Mouse (Mus musculus): ENCODE measurements around the gene Tmem234.
"Not testable (repeated sequence)": the region's sequence is repeated elsewhere in the genome, so short reads cannot be mapped to it uniquely, and the experiment has no call there.

The Tmem234 gene

DNA sequence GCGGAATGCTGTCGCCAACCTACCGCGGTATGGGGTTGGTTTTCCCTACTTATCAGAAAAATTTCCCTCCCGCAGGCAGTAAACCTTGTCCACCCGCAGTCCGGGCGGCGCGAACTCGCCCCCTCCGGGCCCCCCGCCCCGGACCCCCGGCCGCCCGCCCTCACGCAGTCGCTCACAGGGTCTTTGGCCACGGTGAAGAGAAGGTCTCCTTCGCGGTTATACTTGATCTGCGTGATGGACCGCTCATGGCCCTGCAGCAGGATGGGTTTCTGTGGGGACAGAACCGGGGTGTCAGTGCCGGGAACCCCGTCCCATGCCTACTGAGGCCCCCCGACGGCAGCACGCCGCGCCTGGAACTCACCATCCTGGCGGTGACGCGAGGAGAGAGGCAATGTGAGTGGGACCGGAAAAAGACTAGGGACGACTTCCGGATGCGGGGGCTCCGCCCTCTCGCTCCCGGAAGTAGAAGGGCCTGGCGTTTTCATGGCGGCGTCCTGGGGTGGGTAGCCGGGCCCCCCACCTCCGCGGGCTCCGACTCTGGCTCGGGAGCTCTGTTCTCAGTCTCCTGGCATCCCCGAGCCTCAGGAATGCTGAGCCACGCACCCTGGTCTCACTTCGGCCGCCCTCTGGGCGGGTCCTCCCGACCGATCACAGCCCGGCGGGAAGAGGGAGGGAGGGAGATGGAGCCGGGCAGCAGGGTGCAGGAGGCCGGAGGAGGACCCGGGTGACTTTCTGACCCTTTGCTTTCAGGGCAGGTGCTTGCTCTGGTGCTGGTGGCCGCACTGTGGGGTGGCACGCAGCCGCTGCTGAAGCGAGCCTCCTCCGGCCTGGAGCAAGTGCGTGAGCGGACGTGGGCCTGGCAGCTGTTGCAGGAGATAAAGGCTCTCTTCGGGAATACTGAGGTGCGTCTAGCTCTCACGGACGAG is at the start of gene Tmem234, which contains the start of gene Eif3i:
Gene Tmem234 (plus strand): TSS at position 436 of the 926 bp plus-strand sequence.
Gene Eif3i (minus strand): TSS at position 416 of the 926 bp plus-strand sequence.
- peak; percentile 80 to 82 for DNase-seq (ENCODE audit: low spot score in 2 of 2)

DNA sequence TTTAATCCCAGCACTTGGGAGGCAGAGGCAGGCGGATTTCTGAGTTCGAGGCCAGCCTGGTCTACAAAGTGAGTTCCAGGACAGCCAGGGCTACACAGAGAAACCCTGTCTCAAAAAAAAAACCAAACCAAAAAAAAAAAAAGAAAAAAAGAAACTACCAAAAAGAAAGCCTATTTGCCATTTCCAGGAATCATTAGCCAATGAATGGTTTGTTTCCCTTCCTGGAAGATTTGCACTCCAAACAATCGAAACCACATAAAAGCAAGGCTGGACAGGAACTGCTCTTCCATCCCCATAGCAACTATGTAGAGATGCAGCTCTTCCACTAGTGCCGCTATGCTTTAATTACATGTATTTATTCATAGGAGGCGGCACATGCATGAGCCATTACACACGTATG is 46.0 kb upstream of the Tmem234 start:
- DNase-seq (ENCODE audit: low spot score in 2 of 2): not testable (repeated sequence)

DNA sequence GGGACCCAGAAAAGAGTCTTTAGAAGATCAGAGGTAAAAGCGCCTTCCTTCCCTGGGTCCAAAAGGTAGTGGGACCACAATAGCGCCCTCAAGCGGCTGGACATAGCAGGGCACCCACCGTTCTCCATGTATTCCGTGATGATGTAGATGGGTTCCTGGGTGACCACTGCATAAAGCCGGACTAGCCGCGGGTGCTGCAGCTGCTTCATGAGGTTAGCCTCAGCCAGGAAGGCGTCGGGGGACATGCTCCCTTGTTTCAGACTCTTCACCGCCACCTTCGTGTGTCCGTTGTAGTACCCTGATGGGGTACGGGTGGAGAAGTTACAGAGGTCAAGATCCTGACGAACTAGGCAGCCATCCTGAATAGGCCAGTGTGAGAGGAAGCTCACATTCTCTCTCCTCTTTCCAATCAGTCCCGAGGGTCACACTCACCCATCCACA is 45.0 kb upstream of the Tmem234 start:
- DNase-seq (ENCODE audit: low spot score in 2 of 2): peak in 1 of 2 experiments; percentile 42

DNA sequence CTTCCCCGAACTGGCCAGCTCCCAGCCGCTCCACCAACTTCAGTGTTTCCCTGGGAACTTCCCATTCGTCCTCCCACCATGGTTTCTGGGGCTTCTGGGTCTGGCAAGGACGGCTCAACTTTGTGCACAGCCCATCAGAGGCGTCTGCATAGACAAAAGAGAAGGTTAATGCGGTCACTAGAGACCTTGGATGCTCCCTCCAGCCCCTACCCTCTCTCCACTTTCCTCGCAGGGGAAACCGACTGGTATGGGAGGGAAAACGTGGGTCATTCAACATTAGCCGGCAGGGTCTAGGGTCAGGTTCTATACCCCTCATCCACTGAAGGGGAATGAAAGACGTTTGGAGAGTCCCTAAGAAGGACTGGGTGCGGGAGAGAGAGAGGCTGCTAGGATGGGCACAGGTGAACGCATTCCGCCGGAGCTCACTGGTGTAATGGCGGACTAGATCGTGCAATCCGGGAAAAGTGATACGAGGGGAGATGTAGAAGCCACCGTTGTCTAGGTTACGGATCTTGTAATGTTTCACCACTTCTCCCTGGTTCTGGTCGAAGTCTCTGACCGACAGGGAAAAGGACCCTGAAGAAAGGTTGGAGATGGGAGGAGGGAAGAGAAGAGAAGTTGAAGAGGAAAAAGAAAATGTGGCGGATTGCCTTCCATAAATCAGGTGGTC is 44.5 kb upstream of the Tmem234 start:
- no peak for DNase-seq (ENCODE audit: low spot score in 2 of 2)

DNA sequence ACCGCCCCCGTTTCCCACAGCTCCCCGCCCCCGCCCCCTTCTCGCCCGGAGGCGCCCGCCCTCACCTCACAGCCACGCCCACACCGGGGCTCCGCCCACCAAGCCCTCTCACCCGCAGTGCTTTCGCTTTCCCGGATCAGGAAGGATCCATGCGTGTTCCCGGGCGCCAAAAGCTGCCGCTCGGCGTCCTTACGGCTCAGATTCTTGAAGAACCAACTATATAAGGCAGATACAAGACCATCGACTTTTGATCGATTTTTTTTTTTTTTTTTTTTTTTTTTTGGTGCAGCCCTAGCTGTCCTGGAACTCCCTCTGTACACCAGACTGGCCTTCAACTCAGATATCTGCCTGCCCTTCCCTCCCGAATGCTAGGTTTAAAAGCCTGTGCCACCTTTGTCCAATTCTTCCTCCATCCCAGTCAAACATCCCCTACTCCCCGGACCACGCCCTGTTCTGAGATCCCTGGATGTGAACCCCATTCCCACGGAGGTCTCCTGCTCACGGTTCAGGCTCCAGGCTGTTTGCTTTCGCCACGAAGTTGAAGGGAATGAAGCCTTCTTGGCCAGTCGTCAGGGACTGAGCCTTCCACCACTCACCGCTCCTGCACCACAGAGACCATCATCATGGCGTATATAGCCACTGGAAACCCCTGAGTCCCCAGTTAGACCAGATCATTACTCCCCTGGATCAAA is 43.8 kb upstream of the Tmem234 start:
- peak; percentile 54 to 72 for DNase-seq (ENCODE audit: low spot score in 2 of 2)

DNA sequence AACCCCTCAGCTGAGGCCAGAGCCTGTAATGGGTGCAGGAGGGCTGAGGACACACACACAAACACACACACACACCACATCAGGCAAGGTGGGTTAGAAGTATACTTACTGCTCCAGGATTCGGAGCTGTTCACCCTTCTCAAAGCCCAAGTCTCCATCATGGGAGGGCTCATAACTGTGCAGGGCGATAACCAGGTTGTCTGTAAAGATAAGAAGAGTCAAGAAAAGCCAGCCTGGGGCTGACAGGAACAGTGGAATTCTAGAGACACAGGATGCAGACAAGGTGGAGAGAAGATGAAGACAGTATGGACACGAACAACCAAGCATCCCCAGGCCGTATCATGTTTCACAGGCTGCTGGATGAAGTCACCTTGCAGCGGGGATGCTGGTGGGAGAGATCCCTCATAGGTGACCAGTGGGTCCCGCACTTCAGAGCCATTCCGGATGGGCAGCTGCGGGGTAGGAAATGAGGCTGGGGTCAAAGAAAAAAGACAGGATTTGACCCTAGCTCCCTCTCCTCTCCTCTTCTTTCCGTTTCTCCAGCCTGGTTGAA is 43.1 kb upstream of the Tmem234 start:
- DNase-seq (ENCODE audit: low spot score in 2 of 2): no peak

DNA sequence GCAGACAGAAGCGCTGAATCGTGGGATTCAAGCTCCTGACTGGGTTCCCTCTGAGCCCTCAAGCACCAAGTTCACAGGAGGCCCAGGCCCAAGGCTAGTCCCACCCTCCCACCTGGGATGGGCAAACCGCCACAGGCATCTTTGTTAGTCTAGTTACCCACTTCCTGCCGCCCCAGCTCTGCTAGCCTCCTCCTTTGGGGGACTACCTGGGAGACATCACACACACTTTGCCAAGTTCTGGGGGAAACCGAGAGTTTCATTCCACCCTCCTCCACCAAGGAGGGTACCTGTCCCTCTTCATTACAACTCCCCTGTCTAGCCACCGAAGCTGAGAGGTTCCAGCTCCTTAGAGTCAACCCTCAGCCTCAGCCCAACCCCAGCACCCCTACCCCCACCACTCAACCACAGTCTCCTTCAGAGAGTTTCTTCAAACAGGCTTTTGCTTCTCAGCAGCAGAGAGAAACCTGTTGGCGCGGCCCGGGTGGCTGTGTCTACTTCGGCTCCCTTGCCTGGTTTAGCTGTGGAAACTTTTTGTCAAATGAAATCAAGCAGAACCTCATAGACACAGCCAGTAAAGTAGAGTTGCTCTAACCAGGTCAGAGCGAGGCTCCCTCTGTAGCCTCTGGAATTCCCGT is 42.0 kb upstream of the Tmem234 start:
- no peak for DNase-seq (ENCODE audit: low spot score in 2 of 2)

DNA sequence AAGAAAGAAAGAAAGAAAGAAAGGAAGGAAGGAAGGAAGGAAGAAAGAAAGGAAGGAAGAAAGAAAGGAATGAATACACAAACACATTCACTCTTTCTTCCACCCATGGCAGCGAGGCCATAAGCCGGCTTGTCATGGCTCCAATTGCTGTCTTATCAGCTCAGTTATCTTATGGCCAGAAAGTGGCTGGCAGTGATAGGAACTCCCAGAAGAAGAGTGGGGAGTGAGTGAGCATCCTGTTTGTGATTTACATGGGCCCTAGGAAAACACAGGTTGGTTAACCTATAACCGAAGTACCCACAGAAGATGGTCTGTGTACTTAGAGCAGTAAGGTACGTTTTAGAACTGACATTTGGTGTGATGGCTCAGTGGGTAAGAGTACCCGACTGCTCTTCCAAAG is 39.3 kb upstream of the Tmem234 start:
- DNase-seq (ENCODE audit: low spot score in 2 of 2): no peak

DNA sequence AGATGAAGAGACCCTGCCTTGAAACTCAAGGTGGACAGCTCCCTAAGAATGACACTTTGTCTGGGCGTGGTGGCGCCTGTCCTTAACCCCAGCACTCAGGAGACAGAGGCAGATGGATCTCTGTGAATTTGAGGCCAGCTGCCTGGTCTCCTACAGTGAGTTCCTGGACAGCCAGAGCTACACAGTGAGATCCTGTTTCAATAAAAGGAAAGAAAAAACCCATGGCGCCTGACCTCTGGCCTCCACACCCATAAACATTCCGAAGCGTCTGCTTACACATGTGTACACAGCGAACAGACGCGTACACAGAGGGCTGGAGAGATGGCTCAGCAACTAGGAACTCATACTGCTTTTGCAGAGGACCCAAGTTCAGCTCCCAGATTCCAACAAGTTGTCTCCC is 36.8 kb upstream of the Tmem234 start:
- DNase-seq (ENCODE audit: low spot score in 2 of 2): no peak

DNA sequence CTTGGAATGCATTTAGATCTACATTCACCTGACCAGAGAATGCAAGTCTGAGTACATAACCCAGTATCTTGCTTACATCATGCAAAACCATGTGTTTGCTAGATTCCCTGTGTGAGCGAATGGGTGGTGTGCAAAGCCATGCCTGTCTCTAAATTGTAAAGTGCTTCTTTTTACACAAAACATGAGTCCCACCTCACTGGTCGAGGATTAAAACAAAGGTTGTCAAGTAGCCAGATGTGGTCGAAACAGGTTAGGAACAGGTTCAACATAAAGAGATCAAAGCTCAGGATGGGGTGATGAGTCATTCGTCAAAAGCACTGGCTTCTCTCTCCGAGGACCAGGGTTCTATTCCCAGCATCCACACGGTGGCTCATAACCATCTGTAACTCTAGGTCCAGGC is 35.3 kb upstream of the Tmem234 start:
- DNase-seq (ENCODE audit: low spot score in 2 of 2): no peak

DNA sequence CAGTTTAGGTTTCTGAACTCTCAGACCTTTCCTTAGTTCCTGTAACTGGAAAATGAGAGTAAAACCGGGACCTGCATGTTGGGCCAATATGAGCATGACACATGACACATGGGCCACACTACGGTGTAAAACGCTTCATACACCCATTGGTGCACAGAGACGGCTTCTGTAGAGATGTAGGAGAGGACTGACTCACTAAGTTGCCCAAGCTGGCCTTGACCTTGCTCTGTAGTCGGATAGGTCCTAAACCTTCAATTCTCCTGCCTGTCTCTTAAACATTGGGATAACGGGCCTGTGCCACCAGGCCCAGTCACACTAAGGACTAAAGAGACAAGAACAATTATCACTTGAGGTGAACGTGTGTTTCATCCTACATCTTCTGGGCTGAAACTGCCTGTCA is 32.1 kb upstream of the Tmem234 start:
- DNase-seq (ENCODE audit: low spot score in 2 of 2): no peak

DNA sequence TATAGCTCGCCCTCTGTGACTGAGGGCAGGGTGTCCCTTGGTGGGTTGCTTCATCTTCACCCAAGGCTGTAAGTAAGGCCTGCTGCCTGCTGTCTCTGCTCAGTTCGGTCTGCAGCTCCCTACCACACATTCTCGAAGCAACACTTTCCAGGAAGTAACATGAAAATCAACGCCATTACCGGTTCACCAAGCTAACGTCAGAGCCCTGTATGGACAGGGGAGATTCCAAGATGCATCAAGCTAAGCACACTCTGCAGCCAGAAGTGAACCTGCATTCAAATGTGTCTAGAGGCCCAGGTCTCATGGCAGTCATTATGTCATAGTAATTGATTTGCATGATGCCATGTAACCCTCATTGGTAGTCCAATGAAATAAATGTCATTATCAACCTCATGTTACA is 30.4 kb upstream of the Tmem234 start:
- no peak for DNase-seq (ENCODE audit: low spot score in 2 of 2)

DNA sequence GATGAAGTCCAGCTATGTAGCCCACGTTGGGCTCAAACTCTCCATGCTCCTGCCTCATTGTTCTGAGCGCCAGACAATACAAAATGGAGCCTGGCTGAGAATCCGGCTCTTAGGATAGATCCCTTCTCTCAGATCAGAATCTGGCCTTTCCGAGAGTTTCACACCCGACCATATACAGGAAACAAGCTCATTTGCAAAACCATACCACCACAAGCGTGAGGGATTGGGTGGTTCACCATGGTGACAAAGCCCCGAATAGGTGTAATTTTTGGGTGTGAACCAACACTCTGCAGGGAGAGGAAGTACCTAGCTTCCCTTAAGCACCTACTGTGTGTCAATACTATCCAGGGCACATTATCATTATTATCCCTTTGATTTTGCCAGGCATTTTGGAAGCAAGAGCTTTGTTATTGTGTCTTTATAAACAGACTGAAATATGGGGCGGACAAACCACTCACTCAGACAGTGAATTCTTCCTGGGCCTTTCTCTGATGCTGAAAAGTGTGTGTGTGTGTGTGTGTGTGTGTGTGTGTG is 28.9 kb upstream of the Tmem234 start:
- DNase-seq (ENCODE audit: low spot score in 2 of 2): no peak

DNA sequence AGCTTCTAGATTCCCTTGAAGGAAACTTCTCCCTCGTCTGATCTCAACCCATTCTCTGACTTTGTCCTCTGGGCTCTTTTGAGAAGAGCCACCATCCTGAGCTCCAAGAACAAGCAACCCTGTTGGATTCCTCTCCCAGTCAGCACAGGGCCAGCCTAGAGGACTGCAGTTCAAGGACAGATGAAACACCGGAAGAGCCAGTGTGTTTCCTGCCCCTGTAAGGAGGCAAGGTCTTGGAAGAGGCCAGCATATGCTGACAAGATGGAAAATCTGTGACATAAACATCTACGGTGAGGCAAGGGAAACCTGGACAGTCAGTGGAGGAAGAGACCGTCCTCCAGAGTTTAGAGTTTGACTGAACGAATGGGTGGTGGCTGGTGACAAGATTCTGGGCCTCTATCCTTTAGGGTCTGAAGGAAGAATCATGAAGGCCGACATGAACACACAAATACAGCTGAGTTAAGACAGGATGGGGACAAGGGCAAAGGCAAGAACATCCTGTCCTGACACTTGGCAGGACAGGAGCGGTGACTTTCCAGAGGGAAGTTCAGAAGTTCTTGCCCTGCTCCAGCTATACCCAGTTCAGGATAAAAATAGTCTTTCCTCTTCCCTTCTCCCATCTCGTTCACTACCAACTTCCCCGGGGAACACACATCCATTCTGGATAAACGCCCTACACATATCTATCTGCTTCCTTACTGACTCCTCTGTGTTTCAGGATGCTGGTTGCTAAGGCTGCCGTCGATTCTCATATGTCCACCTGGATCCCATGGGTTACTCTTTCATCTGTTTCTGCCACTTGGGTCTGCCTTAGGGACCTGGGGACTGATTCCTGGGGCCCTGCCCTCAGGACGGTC is 28.0 kb upstream of the Tmem234 start:
- no peak for DNase-seq (ENCODE audit: low spot score in 2 of 2)

DNA sequence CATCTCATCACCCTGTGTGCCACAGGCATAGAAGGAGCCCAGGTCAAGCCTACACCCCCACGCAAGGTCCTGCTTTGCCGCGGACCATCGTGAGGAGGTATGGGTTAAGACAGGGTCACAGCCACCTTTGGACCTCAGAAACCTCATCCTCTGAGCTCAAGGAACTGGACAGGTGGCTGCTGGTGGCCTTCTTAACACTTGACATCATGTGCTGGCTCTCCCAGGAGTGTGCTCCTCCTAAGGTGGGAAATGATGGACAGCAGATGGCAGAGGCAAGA is 27.4 kb upstream of the Tmem234 start:
- DNase-seq (ENCODE audit: low spot score in 2 of 2): no peak

DNA sequence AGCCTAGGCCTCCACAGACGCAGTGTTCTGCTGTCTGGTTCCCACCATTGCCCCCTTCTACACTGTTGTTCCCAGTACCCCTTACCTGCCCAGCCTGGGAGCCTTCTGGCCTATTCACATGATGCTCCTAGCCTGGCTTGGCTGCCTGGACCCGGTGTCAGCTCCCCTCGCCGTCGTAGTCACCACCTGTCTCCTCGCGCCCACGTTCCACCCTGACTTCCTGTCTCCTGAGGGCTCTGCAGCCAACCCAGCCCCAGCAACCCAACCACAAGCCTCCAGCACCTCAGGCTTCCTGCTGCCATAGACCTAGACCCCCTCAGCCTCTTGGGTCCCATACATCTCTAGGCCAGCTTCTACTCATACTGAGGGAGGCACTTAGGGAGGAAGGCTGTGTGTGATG is 27.0 kb upstream of the Tmem234 start, which contains the start of gene Lck:
Gene Lck (minus strand): TSS at position 212 of the 400 bp plus-strand sequence.
- no peak for DNase-seq (ENCODE audit: low spot score in 2 of 2)

DNA sequence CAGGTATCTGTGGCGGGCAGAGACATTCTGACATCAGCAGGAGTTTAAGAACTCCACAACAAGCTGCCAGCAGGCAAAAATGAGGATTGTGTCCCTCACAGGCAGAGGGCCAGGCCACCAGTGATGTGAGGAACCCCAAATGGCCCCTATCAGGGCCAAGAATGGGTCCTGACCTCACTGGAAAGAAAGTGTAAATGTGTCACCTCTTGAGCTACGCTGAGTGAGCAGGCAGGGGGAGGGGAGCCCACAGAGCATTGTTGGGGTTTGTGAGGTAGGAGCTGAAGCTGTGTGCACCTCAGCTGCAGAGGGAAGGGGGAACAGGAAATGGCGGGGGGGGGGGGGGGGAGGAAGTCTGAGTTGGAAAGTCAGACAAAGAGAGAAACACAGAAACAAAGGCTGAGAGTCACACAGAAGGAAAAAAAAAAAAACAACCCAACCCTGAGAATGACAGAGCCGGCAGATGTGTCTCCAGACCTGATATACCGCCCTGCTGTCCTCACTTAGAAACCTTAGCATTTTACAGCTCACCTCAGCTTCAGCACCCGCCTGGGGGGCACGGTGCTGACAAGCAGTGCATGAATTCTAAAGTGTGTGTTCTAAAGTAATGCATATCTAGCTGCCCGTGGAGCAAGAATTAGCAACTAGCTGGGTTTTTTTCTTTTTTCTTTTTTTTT is 25.2 kb upstream of the Tmem234 start:
- DNase-seq (ENCODE audit: low spot score in 2 of 2): no peak

DNA sequence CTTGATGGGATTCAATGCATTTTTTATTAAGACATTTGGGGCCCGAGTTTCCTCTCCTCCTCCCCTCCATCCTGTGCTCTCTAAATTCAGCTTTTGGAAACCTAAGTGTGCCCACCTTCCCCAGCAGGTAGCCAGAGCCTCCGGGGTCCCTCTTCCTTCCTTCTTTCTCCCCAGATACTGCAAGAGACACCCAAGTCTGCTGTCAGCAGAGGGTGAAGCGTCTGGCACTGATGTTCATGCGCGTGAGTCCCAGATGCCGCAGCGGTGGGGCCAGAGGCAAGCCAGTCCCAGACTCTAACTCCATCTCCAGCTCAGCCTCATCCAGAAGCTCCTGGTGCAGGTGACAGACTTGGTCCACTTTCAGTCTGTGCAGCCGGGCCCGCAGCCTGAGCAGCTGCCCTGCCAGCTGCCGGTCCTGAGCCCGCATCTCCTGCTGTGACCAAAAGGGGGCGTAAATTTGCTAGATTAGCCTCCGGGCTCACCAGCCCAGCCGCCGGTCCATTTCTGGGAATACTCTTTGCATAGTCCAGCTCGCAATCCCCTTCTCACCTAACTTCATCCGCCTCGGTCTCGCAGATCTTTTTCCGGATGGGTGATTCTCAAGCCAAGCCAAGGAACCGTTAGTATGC is 23.5 kb upstream of the Tmem234 start:
- DNase-seq (ENCODE audit: low spot score in 2 of 2): peak; percentile 18 to 25

DNA sequence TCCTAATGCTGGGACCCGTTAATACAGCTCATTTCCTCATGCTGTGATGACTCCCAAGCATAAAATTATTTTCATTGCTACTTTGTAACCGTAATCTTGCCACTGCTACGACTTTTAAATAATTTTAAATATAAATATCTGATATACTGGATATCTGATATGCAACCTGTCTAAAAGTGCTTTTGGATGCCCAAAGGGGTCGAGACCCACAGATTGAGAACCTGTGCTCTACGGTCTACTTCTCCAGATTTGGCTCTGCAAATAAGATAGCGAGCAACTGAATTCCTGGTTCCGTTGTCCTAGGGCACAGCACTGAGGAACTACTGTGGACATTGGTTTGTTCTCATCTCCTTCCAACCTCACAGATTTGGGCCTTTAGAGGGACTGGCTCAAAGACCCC is 22.8 kb upstream of the Tmem234 start:
- DNase-seq (ENCODE audit: low spot score in 2 of 2): no peak

All from right cerebral cortex, postnatal 36 days (tissue).